Mouse (Mus musculus): ENCODE results near the gene Llgl2. TPM values are rescaled to one million over a fixed set of nuclear protein-coding genes. Genes with fewer than 3 reads are reported as not detected.

The Llgl2 gene
- polyA plus RNA-seq, 1 experiment from 2014 or later = 41.1 TPM

DNA sequence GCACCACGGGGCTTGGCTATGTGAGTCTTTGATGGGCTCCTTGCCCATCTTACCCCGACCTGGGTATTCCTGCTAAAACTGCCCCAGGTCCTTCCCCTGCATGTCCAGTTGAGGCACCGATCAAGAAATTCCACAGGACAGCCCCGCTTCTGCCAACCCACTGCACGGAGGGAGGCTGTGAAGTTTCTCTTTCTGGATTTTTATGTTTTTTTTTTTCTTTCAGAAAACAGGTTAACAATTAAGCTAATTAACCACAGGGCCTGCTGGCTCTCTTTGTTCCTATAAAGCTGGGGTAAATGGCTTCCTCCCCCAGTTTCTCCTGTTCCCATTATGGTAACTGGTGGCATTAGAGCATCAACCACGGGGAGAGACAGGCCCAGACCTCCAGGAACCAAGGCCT, 10.2 kb downstream of the Llgl2 start:
- no peak overlapping the region for H3K9ac ChIP-seq (replicated peaks; ENCODE audit: low read depth, low read length)
- H3K27ac ChIP-seq (ENCODE audit: low read length) = peak overlapping the region; percentile 79; the same call in 1 of the 2 replicates
- H3K4me3 ChIP-seq (ENCODE audit: low read depth, low read length) = no peak overlapping the region
- H3K36me3 ChIP-seq (ENCODE audit: control insufficient read depth, insufficient read depth, low read length) = no peaks in the 10 kb centered on the region
- 71% methylated on average over 6 of the region's 6 CpGs for WGBS
- peaks cover 44% of the 10 kb centered on the region for H3K4me1 ChIP-seq (ENCODE audit: control insufficient read depth, insufficient read depth, low read length)
- no peak overlapping the region for H3K4me2 ChIP-seq (replicated peaks; ENCODE audit: low read depth, low read length)
- no peaks in the 10 kb centered on the region for H3K9me3 ChIP-seq (ENCODE audit: control insufficient read depth, low read depth, low read length)
- ATAC-seq (ENCODE audit: insufficient number of reproducible peaks, insufficient read depth, low FRiP score, low read depth) = no peak
- no peaks in the 10 kb centered on the region for H3K27me3 ChIP-seq (ENCODE audit: control insufficient read depth, insufficient read depth, low read length)

DNA sequence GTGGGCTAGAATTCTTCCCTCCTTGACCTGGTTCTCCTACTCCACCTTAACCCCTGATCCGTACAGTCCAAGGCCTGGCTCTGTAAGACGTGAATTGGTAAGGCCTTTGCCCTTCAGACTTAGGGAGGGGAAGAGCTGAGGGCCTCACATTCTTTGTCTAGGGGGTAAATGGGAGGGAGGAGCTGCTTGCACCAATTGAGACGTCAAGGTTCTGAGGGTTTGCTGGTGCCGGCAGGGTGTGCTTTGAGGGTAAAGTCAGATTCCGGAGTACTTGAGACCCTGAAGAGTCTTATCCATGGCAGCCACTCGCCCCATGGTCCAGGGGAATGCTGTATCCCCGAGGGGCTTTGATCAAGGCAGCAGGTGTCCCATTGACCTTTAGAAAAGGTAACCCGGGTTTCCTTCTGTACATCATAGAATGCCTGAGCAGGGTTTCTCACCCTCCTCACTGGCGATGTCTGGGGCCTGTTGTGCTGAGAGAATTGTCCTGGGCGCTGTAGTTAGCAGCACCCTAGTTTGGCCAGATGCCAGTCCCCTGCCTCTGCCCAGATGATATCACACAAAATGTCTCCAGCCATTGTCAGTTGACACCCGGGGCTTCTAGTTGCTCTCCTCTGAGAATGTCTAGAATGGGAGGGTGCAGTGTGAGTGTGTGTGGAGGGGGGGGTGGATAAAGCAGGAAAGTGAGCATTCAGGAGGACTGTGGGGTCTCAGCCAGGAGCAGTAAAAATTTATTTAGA, 13.0 kb downstream of the Llgl2 start:
- no peak for ATAC-seq (ENCODE audit: insufficient number of reproducible peaks, insufficient read depth, low FRiP score, low read depth)
- peaks cover 38% of the 10 kb centered on the region for H3K4me1 ChIP-seq (ENCODE audit: control insufficient read depth, insufficient read depth, low read length)
- H3K27ac ChIP-seq (ENCODE audit: low read length) = peak overlapping the region; percentile 55; the same call in 1 of the 2 replicates
- H3K36me3 ChIP-seq (ENCODE audit: control insufficient read depth, insufficient read depth, low read length) = no peaks in the 10 kb centered on the region
- H3K4me2 ChIP-seq (replicated peaks; ENCODE audit: low read depth, low read length) = no peak overlapping the region
- no peaks in the 10 kb centered on the region for H3K9me3 ChIP-seq (ENCODE audit: control insufficient read depth, low read depth, low read length)
- no peak overlapping the region for H3K4me3 ChIP-seq (ENCODE audit: low read depth, low read length)
- no peak overlapping the region for H3K9ac ChIP-seq (replicated peaks; ENCODE audit: low read depth, low read length)
- WGBS = 43% methylated on average over 11 of the region's 11 CpGs
- H3K27me3 ChIP-seq (ENCODE audit: control insufficient read depth, insufficient read depth, low read length) = no peaks in the 10 kb centered on the region

DNA sequence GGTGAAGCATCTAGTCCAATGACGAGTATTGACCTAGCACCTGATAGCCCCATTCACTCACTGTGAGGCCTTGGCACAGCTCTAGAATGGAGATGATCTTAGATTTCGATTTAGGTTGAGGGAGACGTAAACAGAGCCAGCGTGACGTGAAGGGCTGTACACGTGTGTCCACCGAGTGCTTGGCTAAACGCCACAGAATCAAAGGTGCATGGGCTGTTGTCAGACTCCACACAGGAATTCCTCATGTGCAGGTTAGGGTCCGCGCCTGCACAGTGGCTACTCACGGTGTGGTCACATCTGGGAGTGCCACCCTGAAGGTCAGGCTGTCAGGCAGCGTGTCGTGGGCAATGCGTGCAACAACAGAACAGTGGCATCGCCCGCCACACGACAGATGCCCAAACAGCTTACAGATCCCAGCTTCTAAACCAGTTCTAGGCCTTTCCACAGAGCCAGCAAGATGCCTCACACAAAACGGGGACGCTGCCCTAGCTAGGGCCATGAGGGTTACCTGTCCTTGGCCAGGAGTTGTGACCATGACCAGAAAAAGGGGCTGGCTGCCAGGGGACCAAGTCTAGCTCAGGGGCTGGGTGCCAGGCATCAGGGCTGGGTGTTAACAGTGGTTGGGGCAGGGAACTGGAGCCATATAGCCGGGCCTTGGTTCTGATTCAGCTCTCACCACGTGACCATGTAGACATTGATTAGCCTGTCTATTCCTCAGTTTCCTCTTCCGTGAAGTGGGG, 13.9 kb downstream of the Llgl2 start:
- 87% methylated on average over 22 of the region's 22 CpGs for WGBS

DNA sequence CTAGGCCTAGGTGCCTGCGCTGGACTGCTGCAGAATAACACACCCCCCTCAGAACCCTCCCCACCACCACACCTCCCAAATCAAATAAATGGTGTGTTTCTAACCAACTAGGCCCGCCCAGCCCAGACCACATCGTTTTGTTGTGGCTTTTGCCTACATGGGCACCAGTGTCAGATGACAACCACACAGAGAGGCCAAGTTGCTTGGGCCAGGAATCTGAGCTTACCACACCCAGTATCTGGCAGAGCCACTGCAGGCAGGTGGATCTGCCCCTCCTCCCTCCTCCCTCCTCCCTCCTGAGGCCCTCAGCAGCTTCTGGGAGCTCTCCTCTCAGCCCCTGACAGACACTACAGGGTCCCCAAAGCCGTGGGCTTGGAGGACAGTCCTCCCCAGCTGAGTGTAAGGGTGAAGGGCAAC, 15.1 kb downstream of the Llgl2 start:
- peak; percentile 60 for ATAC-seq (ENCODE audit: insufficient number of reproducible peaks, insufficient read depth, low FRiP score, low read depth)
- peak overlapping the region; percentile 87 for H3K27ac ChIP-seq (ENCODE audit: low read length)

More for the DNA sequence above, 13.9 kb downstream of the Llgl2 start:
- H3K4me1 ChIP-seq (ENCODE audit: control insufficient read depth, insufficient read depth, low read length) = peaks cover 41% of the 10 kb centered on the region
- H3K4me2 ChIP-seq (replicated peaks; ENCODE audit: low read depth, low read length) = no peak overlapping the region
- ATAC-seq (ENCODE audit: insufficient number of reproducible peaks, insufficient read depth, low FRiP score, low read depth) = no peak
- H3K36me3 ChIP-seq (ENCODE audit: control insufficient read depth, insufficient read depth, low read length) = no peaks in the 10 kb centered on the region
- no peak overlapping the region for H3K9ac ChIP-seq (replicated peaks; ENCODE audit: low read depth, low read length)
- no peaks in the 10 kb centered on the region for H3K27me3 ChIP-seq (ENCODE audit: control insufficient read depth, insufficient read depth, low read length)
- no peaks in the 10 kb centered on the region for H3K9me3 ChIP-seq (ENCODE audit: control insufficient read depth, low read depth, low read length)
- H3K27ac ChIP-seq (ENCODE audit: low read length) = peak overlapping the region; percentile 87; the same call in 1 of the 2 replicates
- H3K4me3 ChIP-seq (ENCODE audit: low read depth, low read length) = no peak overlapping the region

DNA sequence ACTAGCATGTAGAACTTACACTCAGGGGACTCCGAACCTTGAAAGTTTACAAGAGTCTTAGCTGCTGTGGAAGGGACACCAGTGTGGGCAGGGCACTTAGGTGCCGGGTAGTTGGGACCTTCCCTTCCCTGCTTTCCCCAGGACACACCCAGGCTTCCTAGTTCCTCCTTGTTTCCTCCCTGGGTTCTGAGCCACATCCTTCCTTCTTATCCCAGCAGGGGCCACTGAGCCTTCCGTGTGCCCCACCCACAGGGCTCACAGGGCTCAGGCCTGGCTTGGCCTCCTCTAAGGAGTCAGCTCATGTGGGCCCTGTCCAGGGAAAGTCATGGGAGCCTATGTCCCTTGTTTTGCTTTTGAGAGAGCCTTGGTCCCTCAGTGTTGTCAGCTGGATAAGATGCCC, 15.9 kb downstream of the Llgl2 start:
- peaks cover 42% of the 10 kb centered on the region for H3K4me1 ChIP-seq (ENCODE audit: control insufficient read depth, insufficient read depth, low read length)
- 0 out of 2 replicates have a peak overlapping the region, but pooled peaks have one; percentile 7 for H3K4me2 ChIP-seq (replicated peaks; ENCODE audit: low read depth, low read length)
- 54% methylated on average over 3 of the region's 3 CpGs for WGBS

More for the DNA sequence above, 15.1 kb downstream of the Llgl2 start:
- Histone ChIP-seq H3K4me1 (ENCODE audit: control insufficient read depth, insufficient read depth, low read length) (peaks cover 43% of the 10 kb centered on the region), H3K4me2 (replicated peaks; ENCODE audit: low read depth, low read length) (0 out of 2 replicates have a peak overlapping the region, but pooled peaks have one; percentile 7), H3K4me3 (ENCODE audit: low read depth, low read length) (no peak overlapping the region), H3K9ac (replicated peaks; ENCODE audit: low read depth, low read length) (no peak overlapping the region), H3K36me3 (ENCODE audit: control insufficient read depth, insufficient read depth, low read length) (no peaks in the 10 kb centered on the region), H3K9me3 (ENCODE audit: control insufficient read depth, low read depth, low read length) (no peaks in the 10 kb centered on the region), H3K27me3 (ENCODE audit: control insufficient read depth, insufficient read depth, low read length) (no peaks in the 10 kb centered on the region)
- 40% methylated on average over 4 of the region's 4 CpGs for WGBS

DNA sequence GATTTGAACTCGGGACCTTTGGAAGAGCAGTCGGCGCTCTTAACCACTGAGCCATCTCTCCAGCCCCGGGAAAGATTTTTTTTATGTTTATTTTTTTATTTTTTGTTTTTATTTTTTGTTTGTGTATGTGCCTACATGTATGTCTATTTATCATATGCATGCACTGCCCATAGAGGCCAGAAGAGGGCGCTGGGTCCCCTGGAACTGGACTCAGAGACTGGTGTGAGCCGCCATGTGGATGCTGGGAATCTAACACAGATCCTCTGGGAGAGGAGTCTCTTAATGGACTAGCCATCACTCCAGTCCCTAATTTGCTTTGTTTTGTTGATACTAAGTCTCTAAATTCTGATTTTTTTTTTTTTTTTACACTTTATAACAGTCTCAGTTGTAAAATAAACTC, 17.2 kb downstream of the Llgl2 start:
- no peak for ATAC-seq (ENCODE audit: insufficient number of reproducible peaks, insufficient read depth, low FRiP score, low read depth)
- Histone ChIP-seq H3K27me3 (ENCODE audit: control insufficient read depth, insufficient read depth, low read length) (no peaks in the 10 kb centered on the region), H3K9me3 (ENCODE audit: control insufficient read depth, low read depth, low read length) (no peaks in the 10 kb centered on the region), H3K36me3 (ENCODE audit: control insufficient read depth, insufficient read depth, low read length) (peaks cover 7% of the 10 kb centered on the region; the same call in 1 of the 2 replicates), H3K9ac (replicated peaks; ENCODE audit: low read depth, low read length) (no peak overlapping the region), H3K4me3 (ENCODE audit: low read depth, low read length) (no peak overlapping the region), H3K4me1 (ENCODE audit: control insufficient read depth, insufficient read depth, low read length) (peaks cover 40% of the 10 kb centered on the region), H3K4me2 (replicated peaks; ENCODE audit: low read depth, low read length) (no peak overlapping the region), H3K27ac (ENCODE audit: low read length) (no peak overlapping the region)
- 88% methylated on average over 6 of the region's 6 CpGs for WGBS

More for the DNA sequence above, 15.9 kb downstream of the Llgl2 start:
- Histone ChIP-seq H3K4me3 (ENCODE audit: low read depth, low read length) (no peak overlapping the region), H3K27ac (ENCODE audit: low read length) (peak overlapping the region; percentile 87), H3K9me3 (ENCODE audit: control insufficient read depth, low read depth, low read length) (no peaks in the 10 kb centered on the region), H3K36me3 (ENCODE audit: control insufficient read depth, insufficient read depth, low read length) (no peaks in the 10 kb centered on the region), H3K27me3 (ENCODE audit: control insufficient read depth, insufficient read depth, low read length) (no peaks in the 10 kb centered on the region), H3K9ac (replicated peaks; ENCODE audit: low read depth, low read length) (no peak overlapping the region)
- no peak for ATAC-seq (ENCODE audit: insufficient number of reproducible peaks, insufficient read depth, low FRiP score, low read depth)

DNA sequence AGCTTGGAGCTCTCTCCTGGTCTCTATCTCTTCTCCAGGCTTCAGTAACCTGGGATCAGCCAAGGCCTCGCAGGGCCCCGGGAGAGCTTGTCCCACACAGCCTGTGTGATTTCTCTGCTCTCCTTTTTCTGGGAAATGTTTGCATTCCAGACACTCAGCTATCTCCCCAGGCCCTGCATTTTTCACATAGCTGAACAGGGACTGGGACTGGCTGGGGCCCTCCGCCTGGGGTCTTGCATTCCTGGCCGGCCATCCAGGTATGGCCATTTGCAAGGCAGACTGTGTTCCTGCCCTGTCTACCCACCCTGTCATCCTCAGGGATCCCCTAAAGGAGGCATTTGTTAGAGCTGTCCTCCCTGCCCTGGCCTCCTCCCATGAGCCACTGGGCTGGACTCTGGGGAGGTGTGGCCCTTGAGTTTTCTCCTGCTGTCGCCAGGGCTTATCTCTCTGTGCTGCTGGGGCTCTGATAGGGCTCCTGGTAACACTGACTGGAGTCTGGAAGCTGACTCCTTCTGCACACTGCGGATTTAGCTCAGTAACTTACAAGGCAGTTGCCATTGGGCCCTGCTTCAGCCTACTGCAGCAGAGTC, 18.2 kb downstream of the Llgl2 start:
- Histone ChIP-seq H3K27ac (ENCODE audit: low read length) (peak overlapping the region; percentile 88), H3K9me3 (ENCODE audit: control insufficient read depth, low read depth, low read length) (no peaks in the 10 kb centered on the region), H3K4me2 (replicated peaks; ENCODE audit: low read depth, low read length) (no peak overlapping the region), H3K27me3 (ENCODE audit: control insufficient read depth, insufficient read depth, low read length) (no peaks in the 10 kb centered on the region), H3K9ac (replicated peaks; ENCODE audit: low read depth, low read length) (no peak overlapping the region), H3K36me3 (ENCODE audit: control insufficient read depth, insufficient read depth, low read length) (peaks cover 7% of the 10 kb centered on the region; the same call in 1 of the 2 replicates), H3K4me3 (ENCODE audit: low read depth, low read length) (no peak overlapping the region), H3K4me1 (ENCODE audit: control insufficient read depth, insufficient read depth, low read length) (peaks cover 40% of the 10 kb centered on the region)
- 10% methylated on average over 6 of the region's 6 CpGs for WGBS
- peak; percentile 70 for ATAC-seq (ENCODE audit: insufficient number of reproducible peaks, insufficient read depth, low FRiP score, low read depth)

DNA sequence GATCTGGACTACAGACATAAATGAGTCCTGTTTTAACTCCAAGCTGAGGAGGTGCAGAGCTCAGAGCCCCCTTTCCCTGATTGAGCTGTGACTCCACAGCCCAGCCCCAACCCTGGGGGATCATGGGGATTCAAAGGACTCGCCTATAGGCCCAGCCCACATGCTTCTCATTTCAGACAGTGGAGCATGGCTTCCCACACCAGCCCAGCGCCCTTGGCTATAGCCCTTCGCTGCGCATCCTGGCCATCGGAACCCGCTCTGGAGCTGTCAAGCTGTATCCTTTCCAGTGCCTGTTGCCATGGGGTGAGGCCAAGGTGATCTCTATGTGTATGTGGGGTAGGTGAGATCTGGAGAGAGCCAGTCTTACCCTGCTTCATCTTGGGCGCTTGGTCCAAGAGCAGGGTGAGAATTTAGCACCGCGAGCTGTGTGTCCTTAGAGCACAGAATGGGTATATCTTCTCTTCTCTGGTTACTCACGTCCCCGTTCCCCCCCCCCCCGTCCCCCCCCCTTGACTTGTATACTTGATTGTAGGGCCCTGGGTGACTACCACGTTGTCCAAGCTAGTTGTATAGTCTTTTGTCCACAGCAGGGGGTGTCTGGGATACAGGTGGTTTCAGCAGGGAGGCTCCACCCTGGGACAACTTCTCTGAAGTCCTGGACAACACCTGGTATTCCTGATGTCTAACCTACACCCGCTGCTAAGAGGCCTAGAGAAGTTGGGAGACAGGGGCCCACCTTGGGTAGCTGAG, 19.5 kb downstream of the Llgl2 start:
- WGBS = 82% methylated on average over 11 of the region's 14 CpGs
- no peaks in the 10 kb centered on the region for H3K27me3 ChIP-seq (ENCODE audit: control insufficient read depth, insufficient read depth, low read length)
- no peak for ATAC-seq (ENCODE audit: insufficient number of reproducible peaks, insufficient read depth, low FRiP score, low read depth)
- no peak overlapping the region for H3K4me2 ChIP-seq (replicated peaks; ENCODE audit: low read depth, low read length)
- H3K4me1 ChIP-seq (ENCODE audit: control insufficient read depth, insufficient read depth, low read length) = peaks cover 35% of the 10 kb centered on the region
- no peaks in the 10 kb centered on the region for H3K9me3 ChIP-seq (ENCODE audit: control insufficient read depth, low read depth, low read length)
- no peak overlapping the region for H3K4me3 ChIP-seq (ENCODE audit: low read depth, low read length)
- H3K36me3 ChIP-seq (ENCODE audit: control insufficient read depth, insufficient read depth, low read length) = peaks cover 7% of the 10 kb centered on the region; the same call in 1 of the 2 replicates
- H3K27ac ChIP-seq (ENCODE audit: low read length) = peak overlapping the region; percentile 88; the same call in 1 of the 2 replicates
- no peak overlapping the region for H3K9ac ChIP-seq (replicated peaks; ENCODE audit: low read depth, low read length)
